Mouse (Mus musculus): ENCODE measurements around the gene Gm42669. TPM values are rescaled to one million over a fixed set of nuclear protein-coding genes. Genes with fewer than 3 reads are reported as not detected.

Gm42669 gene
- total RNA-seq (2014; rRNA removed): 0.66 and 3.4 TPM in 2 replicates
- 0.28 and 0.72 TPM in 2 replicates for polyA plus RNA-seq (2015; fragmentation: Nextera tagmentation; extraction: Ambion mirVana)

DNA sequence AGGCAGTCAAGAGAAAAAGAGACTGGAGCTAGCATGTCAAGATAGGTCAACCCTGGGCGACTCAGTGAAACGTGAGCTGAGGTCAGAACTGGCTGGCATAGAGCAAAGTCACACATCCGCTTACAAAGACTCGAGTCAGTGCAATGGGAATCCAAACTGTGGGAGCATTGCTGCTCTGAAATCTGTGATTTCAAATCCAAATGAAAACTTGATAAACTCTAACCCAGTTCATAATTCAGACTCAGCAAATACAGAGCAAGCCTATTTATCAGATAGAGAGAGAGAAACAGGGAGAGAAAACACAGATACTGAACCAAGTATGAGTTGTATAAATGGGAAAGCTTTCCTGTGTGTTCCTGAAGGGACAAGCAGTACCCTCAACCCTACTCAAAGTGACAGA, at the start of gene Gm42669:
Gene Gm42669, plus strand, starts transcription at position 301 of the 400 bp plus-strand sequence.
- H3K36me3 ChIP-seq (ENCODE audit: insufficient read depth, low read length): peaks cover 43% of the 10 kb centered on the region

DNA sequence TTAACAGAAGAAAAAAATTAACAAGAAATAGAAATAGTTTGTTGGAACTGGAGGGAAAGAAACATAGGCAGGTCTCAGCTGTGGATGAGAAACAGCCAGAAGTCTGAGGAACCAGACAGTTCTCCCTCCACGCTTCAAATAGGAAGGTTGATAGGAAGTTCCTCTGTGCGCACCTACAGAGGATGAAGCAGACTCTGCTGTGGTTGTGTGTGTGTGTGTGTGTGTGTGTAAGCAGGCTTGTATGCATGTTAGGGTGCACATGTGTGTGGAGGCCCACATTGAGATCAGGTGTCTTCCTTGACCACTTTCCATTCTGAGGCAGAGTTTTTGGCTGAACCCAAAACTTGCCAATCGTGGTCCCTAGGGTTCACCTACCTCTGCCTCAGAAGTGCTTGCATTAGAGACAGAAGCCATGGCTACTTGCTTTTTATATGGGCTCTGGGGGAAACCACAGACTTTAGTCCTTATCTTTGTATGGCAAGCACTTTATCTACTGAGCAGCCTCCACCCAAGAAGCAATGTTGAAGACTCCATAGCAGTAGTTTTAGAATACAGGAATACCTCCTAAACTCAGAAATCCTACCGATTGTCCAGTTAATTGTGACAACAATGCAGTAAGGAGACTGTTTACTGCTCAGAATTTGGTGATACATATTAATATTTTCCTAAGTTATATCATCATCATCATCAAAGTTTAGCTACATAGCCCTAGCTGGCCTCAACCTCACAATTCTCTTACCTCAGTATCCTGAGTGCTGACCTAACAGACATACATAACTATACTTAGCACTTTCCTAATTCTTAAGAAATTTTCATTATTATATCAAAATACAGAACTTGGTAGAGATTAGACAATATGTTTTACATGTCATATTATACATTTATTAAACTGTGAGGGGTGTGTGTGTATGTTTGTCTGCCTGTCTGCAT, 45.0 kb upstream of the Gm42669 start:
- Histone ChIP-seq H3K27ac (ENCODE audit: low read depth, low read length) (no peak overlapping the region), H3K36me3 (ENCODE audit: insufficient read depth, low read length) (0 out of 2 replicates have a peak, but pooled peaks cover 3% of the 10 kb centered on the region), H3K4me2 (ENCODE audit: low read depth, low read length, poor library complexity, severe bottlenecking) (no peak overlapping the region), H3K4me1 (ENCODE audit: insufficient read depth, low read length) (no peaks in the 10 kb centered on the region), H3K9me3 (ENCODE audit: low read length) (no peaks in the 10 kb centered on the region), H3K9ac (replicated peaks; ENCODE audit: low read length, poor library complexity, severe bottlenecking) (no peak overlapping the region), H3K27me3 (ENCODE audit: insufficient read depth, low read length) (no peaks in the 10 kb centered on the region), H3K4me3 (ENCODE audit: low read depth, low read length) (no peak overlapping the region)
- WGBS: 92% methylated on average over 4 of the region's 4 CpGs
- no peak for TF ChIP-seq CTCF (IDR thresholded peaks at IDR 0.05)
- ATAC-seq (ENCODE audit: low FRiP score) (no peak), DNase-seq (ENCODE audit: low spot score) (no peak)

More for the DNA sequence above, at the start of gene Gm42669:
- Histone ChIP-seq H3K4me3 (ENCODE audit: low read depth, low read length) (no peak within 1 kb of the TSS), H3K4me2 (ENCODE audit: low read depth, low read length, poor library complexity, severe bottlenecking) (no peak within 1 kb of the TSS), H3K27me3 (ENCODE audit: insufficient read depth, low read length) (no peaks in the 10 kb centered on the region), H3K9me3 (ENCODE audit: low read length) (no peaks in the 10 kb centered on the region), H3K4me1 (ENCODE audit: insufficient read depth, low read length) (no peaks in the 10 kb centered on the region), H3K9ac (replicated peaks; ENCODE audit: low read length, poor library complexity, severe bottlenecking) (no peak within 1 kb of the TSS), H3K27ac (ENCODE audit: low read depth, low read length) (no peak within 1 kb of the TSS)
- WGBS: 88% methylated on average over 4 of the region's 4 CpGs
- ATAC-seq (ENCODE audit: low FRiP score): no peak
- TF ChIP-seq CTCF (IDR thresholded peaks at IDR 0.05): no peak
- DNase-seq (ENCODE audit: low spot score): no peak

DNA sequence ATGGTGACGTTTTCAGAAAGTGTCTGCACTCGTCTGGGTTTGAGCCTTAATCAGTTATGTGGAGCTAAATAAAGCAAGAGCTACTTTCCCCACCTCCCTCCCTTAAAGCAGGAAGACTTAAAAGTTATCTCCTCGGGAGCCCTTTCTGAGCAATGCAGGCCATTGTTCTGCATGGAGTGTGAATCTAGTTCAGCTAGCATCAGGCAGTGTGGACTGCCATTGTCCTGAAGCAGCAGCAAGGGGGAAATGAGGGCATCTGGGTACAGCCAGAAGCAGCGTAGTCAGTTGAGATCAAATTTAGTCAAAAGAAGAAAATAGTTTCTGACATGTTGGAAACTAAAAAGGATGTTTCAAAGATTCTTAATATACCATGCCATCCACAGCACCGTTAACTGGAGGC, 40.9 kb upstream of the Gm42669 start:
- WGBS: 18% methylated on average over 5 of the region's 5 CpGs
- peaks cover 6% of the 10 kb centered on the region; the same call in 1 of the 2 replicates for H3K36me3 ChIP-seq (ENCODE audit: insufficient read depth, low read length)
- H3K9ac ChIP-seq (replicated peaks; ENCODE audit: low read length, poor library complexity, severe bottlenecking): no peak overlapping the region
- DNase-seq (ENCODE audit: low spot score): no peak
- H3K4me1 ChIP-seq (ENCODE audit: insufficient read depth, low read length): no peaks in the 10 kb centered on the region
- no peaks in the 10 kb centered on the region for H3K9me3 ChIP-seq (ENCODE audit: low read length)
- no peak overlapping the region for H3K27ac ChIP-seq (ENCODE audit: low read depth, low read length)
- H3K4me3 ChIP-seq (ENCODE audit: low read depth, low read length): no peak overlapping the region
- no peak for ATAC-seq (ENCODE audit: low FRiP score)
- TF ChIP-seq CTCF (IDR thresholded peaks at IDR 0.05): no peak
- H3K27me3 ChIP-seq (ENCODE audit: insufficient read depth, low read length): no peaks in the 10 kb centered on the region
- H3K4me2 ChIP-seq (ENCODE audit: low read depth, low read length, poor library complexity, severe bottlenecking): no peak overlapping the region

DNA sequence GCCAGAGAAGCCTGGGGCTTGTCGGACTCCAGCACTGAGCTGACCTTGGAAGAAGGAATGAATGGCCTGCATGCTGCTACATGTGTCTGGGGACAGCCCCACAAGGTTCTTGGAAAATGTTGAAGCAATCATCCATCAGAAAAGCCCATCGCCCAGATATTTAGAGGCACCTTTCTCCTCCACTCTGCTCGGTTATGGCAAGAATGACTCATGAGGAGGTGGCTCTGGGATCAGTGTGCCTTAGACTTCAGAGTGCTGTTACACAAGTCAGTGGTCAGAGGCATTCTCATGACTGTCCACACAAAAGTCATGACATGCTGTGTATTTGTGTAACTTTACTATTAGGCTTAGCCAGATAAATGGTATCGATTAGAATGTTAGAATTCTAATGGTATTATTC, 40.3 kb upstream of the Gm42669 start:
- DNase-seq (ENCODE audit: low spot score) (no peak), ATAC-seq (ENCODE audit: low FRiP score) (no peak)
- Histone ChIP-seq H3K4me1 (ENCODE audit: insufficient read depth, low read length) (no peaks in the 10 kb centered on the region), H3K9me3 (ENCODE audit: low read length) (no peaks in the 10 kb centered on the region), H3K9ac (replicated peaks; ENCODE audit: low read length, poor library complexity, severe bottlenecking) (no peak overlapping the region), H3K4me3 (ENCODE audit: low read depth, low read length) (no peak overlapping the region), H3K27ac (ENCODE audit: low read depth, low read length) (no peak overlapping the region), H3K27me3 (ENCODE audit: insufficient read depth, low read length) (no peaks in the 10 kb centered on the region), H3K36me3 (ENCODE audit: insufficient read depth, low read length) (peaks cover 6% of the 10 kb centered on the region; the same call in 1 of the 2 replicates), H3K4me2 (ENCODE audit: low read depth, low read length, poor library complexity, severe bottlenecking) (no peak overlapping the region)
- WGBS: 72% methylated on average over 4 of the region's 4 CpGs
- no peak for TF ChIP-seq CTCF (IDR thresholded peaks at IDR 0.05)

DNA sequence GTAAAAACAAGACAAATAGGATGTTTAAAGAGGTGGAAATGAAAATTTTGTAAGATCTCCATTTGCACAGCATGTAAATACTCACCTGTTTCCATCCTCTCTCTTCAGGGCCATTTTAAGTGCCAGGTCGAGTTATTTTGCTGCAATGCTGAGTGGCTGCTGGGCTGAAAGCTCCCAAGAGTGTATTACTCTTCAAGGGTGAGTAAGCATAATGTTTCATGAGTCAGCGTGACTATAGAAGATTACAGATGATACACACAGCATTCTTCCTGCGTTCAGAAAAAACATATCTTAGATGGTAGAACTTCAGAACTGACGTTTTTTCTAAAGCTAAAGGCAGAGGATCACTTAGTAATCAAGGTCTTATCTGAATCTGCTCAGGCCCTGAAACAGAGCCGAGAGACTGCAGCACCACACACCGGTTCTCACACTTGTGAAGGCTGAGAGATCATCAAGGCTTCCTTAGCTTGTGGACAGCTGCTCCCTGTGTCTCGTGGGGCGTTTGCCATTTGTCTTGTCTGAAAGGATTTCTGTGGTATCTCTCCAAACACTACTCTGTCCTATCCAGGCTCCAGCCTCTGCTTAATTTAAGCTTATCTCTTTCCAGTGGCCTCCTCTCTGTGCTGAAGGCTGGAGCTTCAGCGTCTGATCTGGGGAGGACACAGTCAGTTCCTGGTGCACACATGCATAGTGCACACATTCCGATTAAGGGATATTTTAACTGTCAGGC, 36.7 kb upstream of the Gm42669 start:
- no peak overlapping the region for H3K4me3 ChIP-seq (ENCODE audit: low read depth, low read length)
- TF ChIP-seq CTCF (IDR thresholded peaks at IDR 0.05): no peak
- H3K4me1 ChIP-seq (ENCODE audit: insufficient read depth, low read length): no peaks in the 10 kb centered on the region
- WGBS: 81% methylated on average over 10 of the region's 10 CpGs
- peaks cover 4% of the 10 kb centered on the region; the same call in 1 of the 2 replicates for H3K36me3 ChIP-seq (ENCODE audit: insufficient read depth, low read length)
- DNase-seq (ENCODE audit: low spot score) (no peak), ATAC-seq (ENCODE audit: low FRiP score) (no peak)
- no peaks in the 10 kb centered on the region for H3K9me3 ChIP-seq (ENCODE audit: low read length)
- no peak overlapping the region for H3K27ac ChIP-seq (ENCODE audit: low read depth, low read length)
- H3K9ac ChIP-seq (replicated peaks; ENCODE audit: low read length, poor library complexity, severe bottlenecking): no peak overlapping the region
- no peaks in the 10 kb centered on the region for H3K27me3 ChIP-seq (ENCODE audit: insufficient read depth, low read length)
- no peak overlapping the region for H3K4me2 ChIP-seq (ENCODE audit: low read depth, low read length, poor library complexity, severe bottlenecking)

Measured in midbrain, postnatal 0 days (tissue).